Mouse (Mus musculus): ENCODE measurements around the gene Taf1a. TPM values are rescaled to one million over a fixed set of nuclear protein-coding genes. Genes with fewer than 3 reads are reported as not detected.
"Not testable (repeated sequence)": the region's sequence is repeated elsewhere in the genome, so short reads cannot be mapped to it uniquely, and the experiment has no call there.

The Taf1a gene
- polyA plus RNA-seq, 1 experiment from 2014 or later: 20.4 TPM

DNA sequence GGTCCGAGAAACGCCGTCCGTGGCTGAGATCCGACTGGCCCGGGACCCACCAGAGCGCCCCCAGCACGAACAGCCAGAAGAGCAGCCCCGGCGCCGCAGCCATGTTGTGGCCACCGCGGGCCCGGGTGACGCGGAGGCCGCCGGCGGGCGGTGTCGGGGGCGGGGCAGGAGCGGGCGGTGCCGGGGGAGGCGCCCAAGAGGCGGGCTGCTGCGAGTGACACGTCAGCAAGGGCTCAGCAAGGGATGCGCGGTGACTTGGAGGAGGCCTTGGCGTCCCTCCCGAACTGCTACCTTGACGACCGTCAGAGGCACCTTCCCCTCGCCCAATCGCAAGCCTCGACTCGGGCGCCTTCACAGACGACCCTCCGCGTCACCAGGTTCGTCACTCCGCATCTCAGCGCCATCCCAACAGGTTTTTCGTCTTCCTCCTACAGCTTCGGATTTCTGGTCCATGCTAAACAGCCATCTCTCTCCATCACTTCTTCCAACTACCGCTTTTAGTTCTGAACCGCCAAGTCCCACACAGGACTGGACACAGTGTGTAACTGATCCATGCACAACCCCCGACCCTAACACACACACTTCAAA, 19.3 kb upstream of the Taf1a start, which contains the start of gene Mia3:
Gene Mia3, minus strand, starts transcription at position 127 of the 588 bp plus-strand sequence.
- H3K27me3 ChIP-seq: peaks cover 3% of the 10 kb centered on the region; the same call in 1 of the 2 replicates
- H3K9ac ChIP-seq: peak within 1 kb of the TSS; percentile 89
- no peaks in the 10 kb centered on the region for H3K9me3 ChIP-seq
- peak within 1 kb of the TSS; percentile 70 for H3K27ac ChIP-seq
- ATAC-seq (ENCODE audit: low FRiP score): peak; percentile 99
- WGBS: under 1% methylated on average over 43 of the region's 51 CpGs
- H3K4me1 ChIP-seq: peaks cover 19% of the 10 kb centered on the region
- H3K4me2 ChIP-seq: peak within 1 kb of the TSS; percentile 92
- H3K36me3 ChIP-seq (replicated peaks): peaks cover 9% of the 10 kb centered on the region
- peak within 1 kb of the TSS; percentile 88 for H3K4me3 ChIP-seq (replicated peaks)

DNA sequence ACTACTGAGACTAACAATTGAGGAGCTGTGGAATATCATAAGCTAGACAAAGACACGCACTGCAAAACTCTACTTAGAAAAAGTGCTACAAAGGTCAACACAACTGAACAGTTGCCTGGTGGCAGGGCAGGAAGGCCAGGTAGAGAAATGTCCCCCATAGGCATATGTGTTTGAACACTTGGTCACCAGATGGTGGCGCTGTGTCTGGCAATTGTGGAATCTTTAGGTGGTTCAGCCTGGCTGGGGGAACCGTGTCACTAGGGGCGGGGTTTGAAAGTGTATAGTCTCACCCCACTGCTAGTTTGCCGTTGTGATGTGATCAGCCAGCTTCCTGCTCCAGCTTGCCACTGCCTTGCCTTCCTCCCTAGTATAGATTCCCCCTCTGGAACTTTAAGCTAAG, 14.1 kb upstream of the Taf1a start:
- no peak overlapping the region for H3K9ac ChIP-seq
- H3K4me2 ChIP-seq: no peak overlapping the region
- 78% methylated on average over 5 of the region's 5 CpGs for WGBS
- H3K4me1 ChIP-seq: peaks cover 4% of the 10 kb centered on the region; the same call in 1 of the 2 replicates
- no peak for ATAC-seq (ENCODE audit: low FRiP score)
- peaks cover 4% of the 10 kb centered on the region; the same call in 1 of the 2 replicates for H3K9me3 ChIP-seq
- peaks cover 12% of the 10 kb centered on the region; the same call in 1 of the 2 replicates for H3K27me3 ChIP-seq
- no peaks in the 10 kb centered on the region for H3K36me3 ChIP-seq (replicated peaks)
- H3K27ac ChIP-seq: no peak overlapping the region
- no peak overlapping the region for H3K4me3 ChIP-seq (replicated peaks)

DNA sequence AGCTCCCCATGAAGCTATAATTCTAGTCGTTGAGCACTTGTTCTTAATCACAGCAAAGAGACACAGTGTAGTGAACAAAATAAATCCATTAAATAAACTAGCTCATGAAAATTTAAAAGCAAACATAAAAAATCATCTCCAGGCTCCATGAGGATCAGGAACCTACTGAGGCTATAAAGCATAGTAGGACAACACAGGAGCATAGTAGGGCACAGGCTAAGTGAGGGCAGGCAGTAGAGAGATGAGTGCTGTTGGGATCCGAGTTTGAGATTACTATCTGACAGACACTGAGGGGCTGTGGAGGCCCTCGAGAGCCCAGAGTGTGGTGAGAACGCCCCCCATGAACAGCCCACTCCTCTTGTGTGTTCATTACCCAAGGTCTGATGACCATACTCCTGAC, 11.7 kb upstream of the Taf1a start:
- peaks cover 11% of the 10 kb centered on the region; the same call in 1 of the 2 replicates for H3K27me3 ChIP-seq
- no peak overlapping the region for H3K4me3 ChIP-seq (replicated peaks)
- WGBS: 70% methylated on average over 4 of the region's 4 CpGs
- no peak overlapping the region for H3K9ac ChIP-seq
- H3K4me2 ChIP-seq: no peak overlapping the region
- H3K9me3 ChIP-seq: peaks cover 4% of the 10 kb centered on the region; the same call in 1 of the 2 replicates
- no peaks in the 10 kb centered on the region for H3K4me1 ChIP-seq
- no peak for ATAC-seq (ENCODE audit: low FRiP score)
- no peaks in the 10 kb centered on the region for H3K36me3 ChIP-seq (replicated peaks)
- no peak overlapping the region for H3K27ac ChIP-seq

DNA sequence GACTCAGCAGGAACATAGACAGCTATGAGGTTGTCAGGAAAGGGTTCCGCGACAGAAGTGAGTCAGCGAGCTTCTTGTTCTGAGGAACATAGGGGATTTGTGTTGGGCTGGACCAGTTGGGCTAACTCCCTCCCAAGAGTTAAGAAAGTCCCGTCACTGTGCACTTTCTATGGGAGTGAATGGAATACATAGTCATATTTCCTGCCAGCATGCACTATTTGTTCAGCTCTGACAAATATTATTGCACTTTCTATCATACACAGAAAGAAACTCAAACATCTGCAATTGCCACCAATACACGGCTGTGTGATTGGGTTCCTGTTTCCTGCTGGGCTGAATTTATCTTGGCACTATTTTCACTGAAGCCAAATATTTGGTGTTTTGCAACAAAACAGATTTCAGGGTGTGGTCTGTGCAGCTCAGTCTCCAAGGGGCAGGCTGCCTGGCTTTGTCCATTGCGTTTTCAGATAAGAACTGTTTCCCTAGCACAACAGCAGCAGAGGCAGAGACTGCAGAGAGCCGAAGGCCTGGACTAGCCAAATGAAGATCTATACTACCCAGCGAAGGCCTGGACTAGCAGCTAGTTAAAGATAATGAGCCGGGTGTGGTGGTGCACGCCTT, 10.3 kb upstream of the Taf1a start:
- H3K9me3 ChIP-seq: peaks cover 4% of the 10 kb centered on the region; the same call in 1 of the 2 replicates
- H3K4me3 ChIP-seq (replicated peaks): no peak overlapping the region
- ATAC-seq (ENCODE audit: low FRiP score): no peak
- H3K4me1 ChIP-seq: no peaks in the 10 kb centered on the region
- no peak overlapping the region for H3K4me2 ChIP-seq
- no peak overlapping the region for H3K27ac ChIP-seq
- peaks cover 14% of the 10 kb centered on the region; the same call in 1 of the 2 replicates for H3K27me3 ChIP-seq
- H3K9ac ChIP-seq: no peak overlapping the region
- 88% methylated on average over 10 of the region's 10 CpGs for WGBS
- H3K36me3 ChIP-seq (replicated peaks): no peaks in the 10 kb centered on the region

DNA sequence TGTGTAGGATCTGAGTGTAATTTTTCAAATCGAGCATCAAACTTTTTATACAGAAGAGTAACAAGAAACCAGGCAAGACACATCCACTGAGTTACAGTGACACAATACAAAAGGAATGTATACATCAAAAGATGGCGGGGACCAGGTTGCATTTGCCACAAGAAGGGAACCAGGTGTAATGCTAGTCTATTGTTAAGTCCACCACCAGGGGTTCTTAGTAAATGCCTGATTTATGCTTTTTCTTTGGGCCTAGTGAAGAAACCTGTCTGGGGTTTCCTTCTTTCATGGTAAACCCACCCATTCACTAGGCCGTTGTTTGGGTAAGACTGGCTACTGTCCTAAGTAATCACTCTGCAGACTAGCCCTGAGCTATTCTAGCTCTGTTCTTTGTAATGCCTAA, 9.4 kb upstream of the Taf1a start:
- not testable (repeated sequence) for H3K4me1 ChIP-seq; ATAC-seq (ENCODE audit: low FRiP score); H3K4me2 ChIP-seq; H3K36me3 ChIP-seq (replicated peaks); H3K9me3 ChIP-seq; H3K4me3 ChIP-seq (replicated peaks); H3K27ac ChIP-seq; H3K9ac ChIP-seq
- H3K27me3 ChIP-seq: peaks cover 15% of the 10 kb centered on the region; the same call in 1 of the 2 replicates
- 88% methylated on average over 3 of the region's 3 CpGs for WGBS

DNA sequence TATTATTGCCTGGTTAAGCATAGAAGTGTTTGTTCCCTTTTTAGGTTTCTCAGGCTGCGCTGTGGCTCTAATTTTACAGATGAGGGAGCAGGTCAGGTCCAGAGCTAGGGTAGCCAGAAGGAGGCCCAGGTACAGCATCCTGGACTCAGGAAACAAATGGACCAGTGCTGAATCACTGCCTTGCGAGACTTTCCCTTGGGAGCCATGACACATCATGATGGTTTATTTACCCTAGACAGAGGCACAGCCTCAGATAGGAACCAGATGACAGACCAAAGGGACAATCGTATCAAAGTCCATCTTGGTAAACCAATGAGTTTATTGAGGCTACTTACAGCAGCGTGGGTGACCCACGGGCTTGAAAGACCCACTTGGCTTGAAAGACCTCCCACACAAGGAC, 7.0 kb upstream of the Taf1a start:
- Histone ChIP-seq H3K27me3 (peaks cover 19% of the 10 kb centered on the region), H3K4me2 (no peak overlapping the region), H3K27ac (no peak overlapping the region), H3K9ac (no peak overlapping the region), H3K9me3 (no peaks in the 10 kb centered on the region), H3K4me1 (no peaks in the 10 kb centered on the region), H3K4me3 (replicated peaks) (no peak overlapping the region), H3K36me3 (replicated peaks) (no peaks in the 10 kb centered on the region)
- no peak for ATAC-seq (ENCODE audit: low FRiP score)
- WGBS: 88% methylated on average over 5 of the region's 5 CpGs

DNA sequence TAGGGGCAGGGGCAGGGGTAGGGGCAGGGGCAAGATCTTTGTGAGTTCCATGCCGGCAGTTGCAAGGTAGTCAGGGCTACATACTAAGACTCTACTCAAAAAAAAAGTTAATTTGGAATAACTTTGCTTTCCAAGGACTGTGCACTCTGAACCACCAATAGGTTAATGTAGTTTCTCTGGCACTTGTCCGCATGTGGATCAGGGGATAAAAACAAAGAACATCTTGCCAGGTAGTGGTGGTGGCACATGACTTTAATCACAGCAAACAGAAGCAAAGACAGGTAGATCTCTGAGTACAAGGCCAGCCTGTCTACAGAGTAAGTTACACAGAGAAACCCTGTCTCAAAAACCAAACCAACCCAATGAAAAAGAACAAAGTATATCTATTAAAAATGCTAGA, 6.2 kb upstream of the Taf1a start:
- H3K27ac ChIP-seq: no peak overlapping the region
- peaks cover 21% of the 10 kb centered on the region for H3K27me3 ChIP-seq
- H3K4me1 ChIP-seq: no peaks in the 10 kb centered on the region
- no peak overlapping the region for H3K4me2 ChIP-seq
- no peaks in the 10 kb centered on the region for H3K36me3 ChIP-seq (replicated peaks)
- no peak for ATAC-seq (ENCODE audit: low FRiP score)
- H3K4me3 ChIP-seq (replicated peaks): no peak overlapping the region
- 85% methylated on average over 2 of the region's 2 CpGs for WGBS
- H3K9me3 ChIP-seq: no peaks in the 10 kb centered on the region
- H3K9ac ChIP-seq: no peak overlapping the region

DNA sequence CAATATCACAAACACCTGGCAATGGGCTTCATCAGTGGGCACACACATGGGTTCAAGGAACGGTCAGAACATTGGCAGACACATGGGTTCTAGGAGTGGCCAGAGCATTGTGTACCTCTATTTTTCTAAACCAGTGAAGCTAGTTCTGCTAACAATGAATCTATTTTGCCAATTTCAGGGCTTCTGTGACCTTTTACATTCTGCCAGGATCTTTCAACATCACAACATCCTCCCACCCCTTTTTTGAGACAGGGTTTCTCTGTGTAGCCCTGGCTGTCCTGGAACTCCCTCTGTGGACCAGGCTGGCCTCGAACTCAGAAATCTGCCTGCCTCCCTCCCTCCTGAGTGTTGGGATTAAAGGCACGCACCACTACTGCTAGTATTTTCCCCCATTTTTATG, 1.4 kb upstream of the Taf1a start:
- not testable (repeated sequence) for ATAC-seq (ENCODE audit: low FRiP score); H3K9ac ChIP-seq; H3K4me3 ChIP-seq (replicated peaks); H3K4me2 ChIP-seq; H3K27ac ChIP-seq; H3K4me1 ChIP-seq; H3K9me3 ChIP-seq
- Histone ChIP-seq H3K36me3 (replicated peaks) (peaks cover 11% of the 10 kb centered on the region), H3K27me3 (peaks cover 21% of the 10 kb centered on the region)
- WGBS: 84% methylated on average over 3 of the region's 3 CpGs

DNA sequence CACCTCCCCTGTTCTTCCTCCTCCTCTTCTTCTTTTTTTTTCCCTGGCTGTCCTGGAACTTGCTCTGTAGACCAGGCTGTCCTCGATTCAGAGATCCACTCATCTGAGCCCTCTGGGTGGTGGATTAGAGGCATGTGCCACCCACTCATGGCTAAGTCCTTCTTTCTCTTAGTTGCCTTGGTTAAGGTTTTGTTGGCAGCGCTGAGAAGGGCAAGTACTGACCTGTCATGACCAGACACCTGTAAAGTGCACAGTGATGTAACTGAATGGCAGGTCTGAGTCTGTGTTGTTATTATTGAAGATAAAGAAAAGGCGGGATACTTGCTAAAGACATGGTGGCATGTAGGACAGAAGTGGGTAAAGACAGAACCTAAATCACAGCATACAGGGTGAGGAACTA, 14.6 kb downstream of the Taf1a start:
- no peaks in the 10 kb centered on the region for H3K4me1 ChIP-seq
- WGBS: 98% methylated on average over 3 of the region's 3 CpGs
- no peak overlapping the region for H3K4me3 ChIP-seq (replicated peaks)
- no peaks in the 10 kb centered on the region for H3K27me3 ChIP-seq
- ATAC-seq (ENCODE audit: low FRiP score): no peak
- H3K9ac ChIP-seq: no peak overlapping the region
- peaks cover 68% of the 10 kb centered on the region for H3K36me3 ChIP-seq (replicated peaks)
- no peak overlapping the region for H3K4me2 ChIP-seq
- H3K9me3 ChIP-seq: no peaks in the 10 kb centered on the region
- no peak overlapping the region for H3K27ac ChIP-seq

DNA sequence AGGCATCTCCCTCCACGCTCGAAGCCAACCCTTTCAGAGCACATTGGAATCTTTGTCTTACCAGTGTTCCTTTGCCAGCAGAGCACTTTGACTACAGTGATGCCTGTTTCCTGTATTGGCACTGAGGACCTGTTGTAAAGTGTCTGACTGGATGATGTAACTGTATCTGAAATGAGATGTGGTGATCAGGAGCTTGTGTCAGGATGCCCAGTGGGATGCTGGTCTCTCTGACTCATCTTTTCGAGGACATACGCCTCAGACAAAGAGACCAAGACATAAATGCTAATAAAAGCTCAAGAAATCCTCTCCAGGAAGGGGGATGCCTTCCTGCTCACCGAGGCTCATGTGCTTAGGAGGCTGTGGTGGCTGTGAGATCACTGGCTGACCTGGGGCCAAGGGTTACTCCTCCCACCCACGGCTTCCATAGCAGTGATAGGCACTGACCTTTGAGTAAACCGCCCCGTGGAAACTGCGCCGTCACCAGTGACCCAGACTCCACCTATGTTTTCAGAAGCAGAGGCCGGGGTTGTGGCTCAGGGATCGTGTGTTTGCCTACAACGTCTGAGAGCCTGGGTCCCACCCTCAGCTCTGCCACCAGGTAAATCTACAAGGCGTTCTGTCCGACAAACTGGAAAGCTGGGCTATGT, 25.4 kb downstream of the Taf1a start:
- ATAC-seq (ENCODE audit: low FRiP score): no peak

DNA sequence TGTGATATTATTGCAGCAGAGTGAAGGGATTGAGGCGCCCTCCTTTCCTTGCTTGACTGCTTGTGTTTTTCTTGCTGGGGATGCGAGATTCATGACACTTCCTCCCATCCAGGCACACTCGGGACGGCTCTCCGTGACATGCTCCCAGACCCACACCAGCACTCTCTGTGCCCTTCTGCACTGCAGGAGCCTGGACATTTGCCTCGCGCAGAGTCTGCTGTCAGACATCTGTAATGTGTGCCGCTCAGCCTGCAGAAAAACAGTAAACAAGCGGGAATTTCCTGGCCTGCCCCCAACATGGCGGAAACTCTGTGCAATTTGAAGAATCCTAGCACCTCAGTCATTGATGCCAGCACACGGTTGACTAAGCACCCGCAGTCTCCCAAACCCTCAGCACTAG, 29.1 kb downstream of the Taf1a start, which contains the start of gene Hhipl2:
Gene Hhipl2, plus strand, starts transcription at position 343 of the 400 bp plus-strand sequence.
- no peaks in the 10 kb centered on the region for H3K4me1 ChIP-seq
- H3K4me2 ChIP-seq: no peak within 1 kb of the TSS
- H3K9ac ChIP-seq: no peak within 1 kb of the TSS
- no peaks in the 10 kb centered on the region for H3K36me3 ChIP-seq (replicated peaks)
- H3K27me3 ChIP-seq: no peaks in the 10 kb centered on the region
- ATAC-seq (ENCODE audit: low FRiP score): no peak
- H3K9me3 ChIP-seq: no peaks in the 10 kb centered on the region
- 88% methylated on average over 12 of the region's 12 CpGs for WGBS
- no peak within 1 kb of the TSS for H3K4me3 ChIP-seq (replicated peaks)
- H3K27ac ChIP-seq: no peak within 1 kb of the TSS

More for the DNA sequence above, 25.4 kb downstream of the Taf1a start:
- Histone ChIP-seq H3K9ac (no peak overlapping the region), H3K27ac (no peak overlapping the region), H3K36me3 (replicated peaks) (peaks cover 31% of the 10 kb centered on the region), H3K9me3 (no peaks in the 10 kb centered on the region), H3K4me2 (no peak overlapping the region), H3K27me3 (no peaks in the 10 kb centered on the region), H3K4me3 (replicated peaks) (no peak overlapping the region), H3K4me1 (no peaks in the 10 kb centered on the region)
- WGBS: 94% methylated on average over 15 of the region's 15 CpGs

DNA sequence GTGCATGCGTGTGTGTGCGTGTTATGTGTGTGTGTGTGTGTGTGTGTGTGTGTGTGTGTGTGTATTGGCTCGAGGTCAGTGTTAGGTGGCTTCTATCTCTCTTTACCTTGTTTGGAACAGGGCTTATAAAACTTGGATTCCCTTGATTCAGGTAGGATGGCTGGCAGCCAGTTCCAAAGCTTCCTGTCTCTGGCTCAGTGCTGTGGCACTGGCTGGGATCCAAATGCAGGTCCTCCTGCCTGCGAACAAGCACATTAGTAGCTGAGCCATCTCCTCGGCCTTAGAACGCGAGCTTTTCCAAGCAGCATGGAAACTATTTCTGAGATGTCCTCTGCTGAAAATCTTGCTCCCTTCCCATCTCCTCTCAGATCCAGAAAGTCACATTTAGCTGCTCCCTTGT, 31.0 kb downstream of the Taf1a start:
- Histone ChIP-seq H3K9ac (no peak overlapping the region), H3K4me2 (no peak overlapping the region), H3K27me3 (no peaks in the 10 kb centered on the region)

More for the DNA sequence above, 31.0 kb downstream of the Taf1a start:
- Histone ChIP-seq H3K27ac (no peak overlapping the region), H3K4me1 (no peaks in the 10 kb centered on the region), H3K36me3 (replicated peaks) (no peaks in the 10 kb centered on the region), H3K9me3 (no peaks in the 10 kb centered on the region), H3K4me3 (replicated peaks) (no peak overlapping the region)
- ATAC-seq (ENCODE audit: low FRiP score): no peak
- WGBS: 90% methylated on average over 7 of the region's 7 CpGs

Data from forebrain, embryonic 12.5 days (tissue).